Mouse (Mus musculus): ENCODE measurements around the gene Dnajc1.

Gene Dnajc1

DNA sequence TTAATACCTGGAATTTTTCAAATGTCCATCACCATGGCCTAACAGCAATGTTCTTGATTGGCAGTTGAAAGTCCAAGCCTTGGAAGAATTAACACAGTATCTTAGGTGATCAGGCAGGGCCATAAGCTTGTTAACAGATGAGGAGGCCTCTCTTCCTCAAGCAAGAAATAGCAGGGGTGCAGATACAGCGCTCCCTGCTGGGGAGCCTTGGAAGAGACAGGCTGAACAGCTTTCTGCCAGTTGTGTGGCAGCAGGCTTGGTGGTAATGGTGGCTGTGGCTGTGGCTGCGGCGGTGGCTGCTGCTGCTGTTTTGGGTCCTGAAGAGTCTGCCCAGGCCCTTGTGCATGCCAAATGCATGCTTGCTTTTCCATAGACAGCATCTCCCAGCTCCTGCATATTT, 187.5 kb downstream of the Dnajc1 start:
- in situ Hi-C loops (cut with MboI, MseI), result loop anchor here in 1 of 2 experiments (25.0 kb wide), 1 partner anchor 793 kb away; no protein-coding TSS in a partner anchor

DNA sequence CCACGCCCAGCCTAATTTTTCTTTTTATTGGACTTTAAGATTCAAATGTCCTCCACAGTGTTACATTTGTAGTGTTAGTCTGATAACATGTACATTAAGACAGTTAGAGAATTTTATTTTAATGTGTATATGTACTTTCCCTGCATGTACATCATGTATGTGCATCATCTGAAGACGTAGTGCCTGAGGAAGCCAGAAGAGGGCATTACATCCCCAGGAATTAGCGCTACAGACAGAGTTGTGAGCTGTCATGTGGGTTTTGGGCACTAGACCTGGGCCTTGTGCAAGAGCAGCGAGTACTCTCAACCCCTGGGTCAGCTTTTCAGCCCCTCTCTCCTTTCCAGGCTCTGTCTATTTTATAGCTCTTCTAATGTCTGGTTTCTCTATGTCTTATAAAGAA, 189.7 kb downstream of the Dnajc1 start:
- in situ Hi-C loops (cut with MboI, MseI), result loop anchor here (5.0 to 25.0 kb wide), 2 partner anchors 121 to 791 kb away; no protein-coding TSS in a partner anchor

DNA sequence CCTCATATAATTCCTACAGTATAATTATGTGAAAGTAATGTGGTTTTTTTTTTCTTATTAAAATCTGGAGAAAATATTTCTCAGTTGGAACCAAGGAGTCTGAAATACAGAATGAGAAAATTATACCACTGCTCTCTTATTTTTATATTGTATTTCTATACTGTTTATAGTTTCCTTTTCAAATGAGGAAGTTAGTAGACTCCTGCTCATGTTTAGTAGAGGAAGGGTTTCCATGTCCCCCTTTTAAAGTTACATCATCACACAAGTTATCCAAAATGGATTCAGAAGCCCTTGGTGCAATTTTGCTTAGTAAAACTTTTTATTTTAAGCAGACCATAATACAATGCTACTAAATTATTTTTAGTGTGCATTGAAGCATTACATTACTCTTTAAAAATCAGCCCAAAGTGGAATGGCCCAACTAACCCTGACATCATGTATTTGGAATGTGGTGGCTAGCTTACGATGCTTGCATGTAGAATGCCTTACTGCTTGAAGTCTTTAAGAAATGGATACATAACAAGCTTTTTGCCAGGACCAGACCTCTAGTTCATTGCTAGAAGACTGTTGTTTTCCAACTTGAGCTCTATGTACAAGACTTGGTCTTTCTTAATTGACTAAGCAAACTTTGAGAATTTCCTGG, 190.7 kb downstream of the Dnajc1 start:
- in situ Hi-C loops (cut with MboI, MseI), result loop anchor here (5.0 to 25.0 kb wide), 2 partner anchors 120 to 790 kb away; no protein-coding TSS in a partner anchor

DNA sequence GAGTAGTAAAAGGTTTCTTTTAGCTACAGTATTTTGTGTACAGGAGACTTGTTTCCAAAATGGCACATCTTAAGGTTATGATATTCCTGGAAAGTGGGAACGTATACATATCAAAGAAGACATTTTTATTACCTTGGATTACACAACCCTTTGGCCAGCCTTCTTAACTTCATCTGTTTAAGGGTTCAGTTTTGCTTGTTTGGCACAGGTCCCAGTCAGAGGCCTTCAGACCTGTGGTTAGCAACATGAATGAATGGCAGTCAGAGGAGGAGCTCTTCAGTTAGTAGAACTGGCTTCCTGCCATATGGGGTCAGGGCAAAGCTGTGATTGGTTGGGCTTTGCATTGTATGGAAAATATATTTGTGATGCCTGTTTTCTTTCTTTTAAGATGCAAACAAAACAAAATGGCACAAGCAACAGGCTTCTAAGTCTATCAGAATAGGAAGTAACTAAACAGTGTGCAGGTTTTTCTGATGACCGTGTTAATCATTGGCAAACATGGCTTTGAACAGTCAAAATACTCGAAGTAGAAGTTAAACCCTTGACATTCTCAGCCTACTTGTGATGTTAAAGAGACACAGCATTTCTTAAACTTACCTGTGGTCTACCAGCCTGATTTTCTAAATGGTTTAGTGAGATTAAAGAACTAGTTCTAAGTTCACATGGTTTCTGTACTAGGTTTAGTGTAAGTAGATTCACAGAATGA, 196.8 kb downstream of the Dnajc1 start:
- in situ Hi-C loops (cut with MboI, MseI), result no loop called here

GRCm38 (mm10) chr2:18195285-18195684, 197.3 kb downstream of the Dnajc1 start:
- in situ Hi-C loops (cut with MboI, MseI), result no loop called here

DNA sequence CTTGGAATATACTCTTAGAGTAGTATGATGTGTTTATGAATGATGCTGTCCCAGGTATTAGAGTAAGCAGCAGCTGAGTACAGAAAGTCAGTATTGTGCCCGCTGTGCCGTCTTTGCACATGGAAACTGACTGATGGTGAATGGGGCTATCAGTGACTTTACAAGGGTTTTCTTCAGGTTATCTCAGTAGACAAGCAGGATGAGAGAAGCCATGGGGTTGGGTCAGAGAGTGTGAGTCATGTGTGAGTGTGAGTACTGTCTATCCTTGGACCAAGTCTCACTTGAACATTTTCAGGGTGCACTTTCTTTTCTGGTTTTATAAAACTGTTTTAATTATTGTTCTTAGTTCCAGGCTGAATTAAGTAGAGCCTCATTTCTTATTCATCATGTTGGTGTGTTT, 204.3 kb downstream of the Dnajc1 start:
- in situ Hi-C loops (cut with MboI, MseI), result no loop called here

- in situ Hi-C loops (cut with MboI, MseI), result no loop called here
These were observed 209.6 kb downstream of the Dnajc1 start for GRCm38 (mm10) chr2:18183079-18183478.

GRCm38 (mm10) chr2:18181631-18182030, 211.0 kb downstream of the Dnajc1 start:
- in situ Hi-C loops (cut with MboI, MseI), result no loop called here

- in situ Hi-C loops (cut with MboI, MseI), result no loop called here
These were observed 212.3 kb downstream of the Dnajc1 start for GRCm38 (mm10) chr2:18180323-18180722.

DNA sequence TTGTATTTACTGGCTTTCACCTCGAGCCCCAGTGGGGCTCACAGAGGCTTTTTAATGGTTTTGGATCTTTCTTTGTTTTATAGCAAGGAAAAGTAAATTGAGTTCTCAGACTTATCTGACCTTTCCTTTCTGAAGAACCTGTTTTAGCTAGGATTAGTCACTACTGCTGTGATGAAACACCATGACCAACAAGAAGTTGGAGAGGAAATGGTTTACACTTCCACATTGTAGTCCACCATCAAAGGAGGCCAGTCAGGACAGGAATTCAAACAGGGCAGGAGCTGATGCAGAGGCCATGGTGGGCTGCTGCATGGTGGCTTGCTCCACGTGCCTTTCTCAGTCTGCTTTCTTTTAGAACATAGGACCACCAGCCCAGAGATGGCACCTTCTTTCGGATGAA, 216.4 kb downstream of the Dnajc1 start:
- in situ Hi-C loops (cut with MboI, MseI), result loop anchor here in 1 of 2 experiments (10.0 kb wide), 1 partner anchor 521 kb away; no protein-coding TSS in a partner anchor

DNA sequence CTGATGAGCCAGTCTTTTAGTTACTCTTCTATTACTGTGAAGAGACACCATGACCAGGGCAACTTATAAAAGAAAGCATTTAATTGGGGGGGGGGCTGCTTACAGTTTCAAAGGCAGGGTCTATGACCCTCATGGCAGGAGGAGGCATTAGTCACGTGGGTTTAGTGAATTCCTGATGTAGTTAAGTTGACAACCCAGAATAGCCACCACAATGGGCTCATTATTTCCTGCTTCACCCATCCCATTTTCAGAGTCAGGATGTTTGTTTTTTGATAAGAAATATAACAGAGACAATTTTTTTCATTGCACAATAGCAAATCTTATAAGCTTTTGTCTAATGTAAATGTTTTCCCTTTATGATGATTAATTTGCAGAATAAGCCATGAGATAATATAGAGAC, 217.4 kb downstream of the Dnajc1 start:
- in situ Hi-C loops (cut with MboI, MseI), result loop anchor here in 1 of 2 experiments (10.0 kb wide), 1 partner anchor 520 kb away; no protein-coding TSS in a partner anchor

DNA sequence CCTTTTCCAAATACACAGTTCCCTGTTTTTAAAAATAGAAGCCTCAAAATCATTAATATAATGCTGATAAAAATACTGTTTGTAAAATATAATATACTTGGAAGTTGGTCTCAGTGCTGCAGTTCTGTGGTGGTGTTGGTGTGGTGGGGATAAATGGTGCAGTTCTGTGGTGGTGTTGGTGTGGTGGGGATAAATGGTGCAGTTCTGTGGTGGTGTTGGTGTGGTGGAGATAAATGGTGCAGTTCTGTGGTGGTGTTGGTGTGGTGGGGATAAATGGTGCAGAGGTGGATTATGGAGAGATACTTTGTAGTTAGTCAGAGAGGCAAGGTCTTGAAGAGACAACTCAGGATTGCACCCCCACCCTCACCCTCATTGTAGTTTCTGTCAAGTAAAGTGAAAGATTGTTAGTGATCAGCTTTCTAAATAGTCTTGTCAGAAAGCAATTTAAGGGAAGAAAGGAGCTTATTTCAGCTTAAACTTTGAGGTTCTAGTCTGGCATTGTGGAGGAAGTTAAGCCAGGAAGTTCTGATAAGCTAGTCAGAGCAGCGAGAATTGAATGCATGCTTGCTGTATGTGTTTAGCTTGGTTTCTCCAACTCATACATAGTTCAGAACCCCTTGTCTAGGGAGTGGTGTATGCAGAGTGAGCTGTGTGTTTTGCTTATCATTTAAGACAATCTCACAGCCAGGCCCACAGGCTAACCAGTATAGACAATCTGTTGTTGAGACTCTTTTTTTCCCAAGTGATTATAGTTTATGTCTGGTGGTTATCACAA, 223.3 kb downstream of the Dnajc1 start:
- in situ Hi-C loops (cut with MboI, MseI), result no loop called here

DNA sequence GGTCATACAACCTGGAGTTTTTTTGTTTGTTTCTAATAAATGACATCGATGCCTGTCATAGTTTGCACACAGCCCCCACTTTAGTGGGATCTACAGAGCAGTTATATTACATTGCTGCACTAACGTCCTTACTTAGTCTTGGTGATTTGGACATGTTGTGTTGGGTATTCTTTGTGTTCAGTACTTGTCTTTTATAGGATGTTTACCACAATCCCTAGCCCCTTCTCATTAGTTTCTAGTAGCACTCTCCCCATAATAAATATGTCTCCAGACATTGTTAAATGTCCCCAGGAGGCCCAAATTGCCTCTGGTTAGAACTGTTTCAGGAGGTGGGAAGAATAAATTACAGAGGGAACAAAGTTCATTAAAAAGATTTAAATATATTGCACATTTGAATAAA, 227.1 kb downstream of the Dnajc1 start:
- in situ Hi-C loops (cut with MboI, MseI), result no loop called here

GRCm38 (mm10) chr2:18160992-18161391, 231.6 kb downstream of the Dnajc1 start:
- in situ Hi-C loops (cut with MboI, MseI), result no loop called here

GRCm38 (mm10) chr2:18159426-18159825, 233.2 kb downstream of the Dnajc1 start:
- in situ Hi-C loops (cut with MboI, MseI), result no loop called here

DNA sequence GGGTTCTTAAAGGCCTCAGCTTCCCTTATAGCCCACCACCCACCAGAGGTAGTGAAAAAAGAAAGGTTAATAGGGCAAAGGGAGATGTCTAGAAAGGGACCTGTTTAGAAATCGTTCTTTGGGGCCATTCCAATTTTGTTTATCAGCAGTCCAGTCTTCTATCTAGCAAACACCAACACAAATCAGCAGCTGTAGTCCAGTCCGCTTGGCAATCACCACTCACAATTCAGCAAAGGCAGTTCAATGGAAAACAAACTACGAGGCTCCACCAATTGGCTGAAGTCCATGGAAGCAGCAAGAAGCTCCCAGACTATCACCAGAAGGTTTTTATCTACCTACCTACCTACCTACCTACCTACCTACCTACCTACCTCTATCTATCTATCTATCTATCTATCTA, 236.5 kb downstream of the Dnajc1 start:
- in situ Hi-C loops (cut with MboI, MseI), result no loop called here
